Mouse (Mus musculus): Measurements from ENCODE around the gene Slc38a1.

DNA sequence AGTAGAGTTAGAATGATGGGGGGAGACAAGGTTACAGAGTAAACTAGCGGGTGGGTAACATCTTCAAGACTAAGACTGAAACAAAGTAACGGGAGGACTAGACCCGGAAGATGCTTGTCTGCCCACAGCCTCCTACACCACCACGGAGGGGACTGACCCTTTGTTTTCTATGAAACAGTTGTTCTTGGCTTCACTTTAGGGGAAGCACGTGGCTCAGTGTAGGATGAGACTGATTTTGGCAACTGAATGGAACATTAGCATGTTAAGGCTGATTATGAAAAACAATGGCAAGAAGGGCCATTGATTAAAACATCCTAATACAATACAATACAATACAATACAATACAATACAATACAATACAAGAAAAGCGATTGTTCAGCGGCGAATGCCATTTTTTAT lies 100.6 kb downstream of the Slc38a1 start:
- TF ChIP-seq CTCF (IDR thresholded peaks at IDR 0.05; ENCODE audit: low read depth, low read length) (no peak), POLR2A (IDR thresholded peaks at IDR 0.05; ENCODE audit: insufficient read depth, low read length) (no peak)

All from ES-Bruce4 (cell line).